Mouse (Mus musculus) megakaryocyte, embryonic 14.5 days (primary cell): ENCODE data around the gene Bmp7. TPM values are rescaled to one million over a fixed set of nuclear protein-coding genes. Genes with fewer than 3 reads are reported as not detected.

Experiments
- H3K27me3 ChIP-seq: replicated peaks from 2 replicates; pipeline ENCODE3; 2012; ENCODE audit warnings: inconsistent platforms
- H3K36me3 ChIP-seq: replicated peaks from 2 replicates; pipeline ENCODE3; 2012; ENCODE audit warnings: low read length, inconsistent platforms, mixed read lengths
- H3K4me1 ChIP-seq: 2 replicates; pipeline ENCODE4 v1.6.1; 2012; ENCODE audit warnings: inconsistent platforms
- H3K4me3 ChIP-seq: replicated peaks from 2 replicates; pipeline ENCODE3; 2012; ENCODE audit warnings: moderate library complexity, mild to moderate bottlenecking, inconsistent platforms
- H3K9me3 ChIP-seq: 2 replicates; pipeline ENCODE4 v1.6.1; 2012; ENCODE audit warnings: inconsistent platforms
- FLI1 ChIP-seq: IDR thresholded peaks from 2 replicates; pipeline ENCODE4 v1.6.1; 2012; ENCODE audit warnings: low read length, inconsistent platforms, mixed read lengths
- GATA1 ChIP-seq: IDR thresholded peaks from 3 replicates; pipeline ENCODE4 v1.6.1; 2012; ENCODE audit warnings: mixed read lengths, low read length, inconsistent platforms, borderline replicate concordance
- polyA plus RNA-seq: library from polyadenylated mRNA; stranded (reverse); fragments of >175 nt; gene quantifications from 2 replicates; pipeline ENCODE4 v1.2.3, GENCODE M21; 2012; ENCODE audit warnings: low replicate concordance; ENCODE audit not compliant: insufficient read depth

The Bmp7 gene
- polyA plus RNA-seq, 1 experiment: not detected

- no peak for TF ChIP-seq GATA1
- no peak for TF ChIP-seq FLI1
- H3K9me3 ChIP-seq: peaks cover 20% of the 10 kb centered on the region
Observed at GRCm38 (mm10) chr2:172950119-172950676, 10.1 kb upstream of the Bmp7 start.

GRCm38 (mm10) chr2:172949051-172949450 is 8.9 kb upstream of the Bmp7 start:
- no peak for TF ChIP-seq GATA1
- no peak for TF ChIP-seq FLI1
- Histone ChIP-seq H3K4me3 (no peak overlapping the region), H3K27me3 (peaks cover 54% of the 10 kb centered on the region), H3K4me1 (no peaks in the 10 kb centered on the region), H3K36me3 (no peaks in the 10 kb centered on the region), H3K9me3 (peaks cover 19% of the 10 kb centered on the region)

More at GRCm38 (mm10) chr2:172950119-172950676, 10.1 kb upstream of the Bmp7 start:
- Histone ChIP-seq H3K27me3 (peaks cover 46% of the 10 kb centered on the region), H3K36me3 (no peaks in the 10 kb centered on the region), H3K4me1 (no peaks in the 10 kb centered on the region), H3K4me3 (no peak overlapping the region)

GRCm38 (mm10) chr2:172940799-172941163 is 660 bp upstream of the Bmp7 start:
- Histone ChIP-seq H3K4me3 (no peak overlapping the region), H3K9me3 (no peaks in the 10 kb centered on the region), H3K27me3 (peaks cover 94% of the 10 kb centered on the region), H3K4me1 (peaks cover 14% of the 10 kb centered on the region), H3K36me3 (no peaks in the 10 kb centered on the region)
- TF ChIP-seq FLI1: no peak
- no peak for TF ChIP-seq GATA1

GRCm38 (mm10) chr2:172939639-172940002 is 500 bp downstream of the Bmp7 start:
- H3K27me3 ChIP-seq: peaks cover 97% of the 10 kb centered on the region

GRCm38 (mm10) chr2:172938761-172939638 is 1.1 kb downstream of the Bmp7 start:
- Histone ChIP-seq H3K4me1 (peaks cover 22% of the 10 kb centered on the region), H3K36me3 (no peaks in the 10 kb centered on the region), H3K9me3 (0 out of 2 replicates have a peak, but pooled peaks cover 3% of the 10 kb centered on the region), H3K27me3 (peaks cover 98% of the 10 kb centered on the region), H3K4me3 (no peak overlapping the region)
- TF ChIP-seq GATA1 (no peak), FLI1 (no peak)

More at GRCm38 (mm10) chr2:172939639-172940002, 500 bp downstream of the Bmp7 start:
- Histone ChIP-seq H3K9me3 (0 out of 2 replicates have a peak, but pooled peaks cover 3% of the 10 kb centered on the region), H3K4me1 (peaks cover 19% of the 10 kb centered on the region), H3K4me3 (peak overlapping the region; percentile 75), H3K36me3 (no peaks in the 10 kb centered on the region)
- no peak for TF ChIP-seq FLI1
- no peak for TF ChIP-seq GATA1

GRCm38 (mm10) chr2:172937326-172938190 is 2.6 kb downstream of the Bmp7 start:
- TF ChIP-seq FLI1 (no peak), GATA1 (no peak)
- Histone ChIP-seq H3K36me3 (no peaks in the 10 kb centered on the region), H3K9me3 (peaks cover 7% of the 10 kb centered on the region; the same call in 1 of the 2 replicates), H3K4me1 (peaks cover 29% of the 10 kb centered on the region), H3K27me3 (peaks cover 99% of the 10 kb centered on the region), H3K4me3 (no peak overlapping the region)

GRCm38 (mm10) chr2:172936844-172937243 is 3.3 kb downstream of the Bmp7 start:
- H3K36me3 ChIP-seq: no peaks in the 10 kb centered on the region
- peaks cover 97% of the 10 kb centered on the region for H3K27me3 ChIP-seq
- peaks cover 7% of the 10 kb centered on the region; the same call in 1 of the 2 replicates for H3K9me3 ChIP-seq
- TF ChIP-seq FLI1 (no peak), GATA1 (no peak)
- H3K4me1 ChIP-seq: peaks cover 29% of the 10 kb centered on the region
- no peak overlapping the region for H3K4me3 ChIP-seq

GRCm38 (mm10) chr2:172935776-172936562 is 4.2 kb downstream of the Bmp7 start:
- H3K4me3 ChIP-seq: no peak overlapping the region
- H3K4me1 ChIP-seq: peaks cover 29% of the 10 kb centered on the region
- TF ChIP-seq FLI1: no peak
- TF ChIP-seq GATA1: no peak
- H3K9me3 ChIP-seq: peaks cover 7% of the 10 kb centered on the region; the same call in 1 of the 2 replicates
- peaks cover 96% of the 10 kb centered on the region for H3K27me3 ChIP-seq
- no peaks in the 10 kb centered on the region for H3K36me3 ChIP-seq
